Mouse (Mus musculus): ENCODE results near the gene Ttc28.

Gene Ttc28

GRCm38 (mm10) chr5:111007900-111008299 is 128.3 kb downstream of the Ttc28 start:
- in situ Hi-C loops (cut with MboI): no loop called here

- in situ Hi-C loops (cut with MboI): no loop called here
Observed at GRCm38 (mm10) chr5:111008431-111008830, 128.8 kb downstream of the Ttc28 start.

GRCm38 (mm10) chr5:111011271-111011670 is 131.7 kb downstream of the Ttc28 start:
- in situ Hi-C loops (cut with MboI): no loop called here

- in situ Hi-C loops (cut with MboI): no loop called here
Observed at GRCm38 (mm10) chr5:111012064-111012463, 132.5 kb downstream of the Ttc28 start.

GRCm38 (mm10) chr5:111012587-111012986 is 133.0 kb downstream of the Ttc28 start:
- in situ Hi-C loops (cut with MboI): no loop called here

- in situ Hi-C loops (cut with MboI): no loop called here
Observed at GRCm38 (mm10) chr5:111014960-111015359, 135.4 kb downstream of the Ttc28 start.

- in situ Hi-C loops (cut with MboI): no loop called here
Observed at GRCm38 (mm10) chr5:111017319-111017718, 137.7 kb downstream of the Ttc28 start.

- in situ Hi-C loops (cut with MboI): no loop called here
Observed at GRCm38 (mm10) chr5:111022339-111022738, 142.7 kb downstream of the Ttc28 start.

GRCm38 (mm10) chr5:111022940-111023339 is 143.3 kb downstream of the Ttc28 start:
- in situ Hi-C loops (cut with MboI): no loop called here

GRCm38 (mm10) chr5:111024621-111025020 is 145.0 kb downstream of the Ttc28 start:
- in situ Hi-C loops (cut with MboI): no loop called here

GRCm38 (mm10) chr5:111025476-111025875 is 145.9 kb downstream of the Ttc28 start:
- in situ Hi-C loops (cut with MboI): no loop called here

- in situ Hi-C loops (cut with MboI): no loop called here
Observed at GRCm38 (mm10) chr5:111026209-111026608, 146.6 kb downstream of the Ttc28 start.

GRCm38 (mm10) chr5:111028340-111028739 is 148.7 kb downstream of the Ttc28 start:
- in situ Hi-C loops (cut with MboI): no loop called here

- in situ Hi-C loops (cut with MboI): no loop called here
Observed at GRCm38 (mm10) chr5:111028952-111029351, 149.3 kb downstream of the Ttc28 start.

- in situ Hi-C loops (cut with MboI): no loop called here
Observed at GRCm38 (mm10) chr5:111032687-111033295, 153.2 kb downstream of the Ttc28 start.

- in situ Hi-C loops (cut with MboI): no loop called here
Observed at GRCm38 (mm10) chr5:111033489-111033888, 153.9 kb downstream of the Ttc28 start.

- in situ Hi-C loops (cut with MboI): no loop called here
Observed at GRCm38 (mm10) chr5:111037123-111037748, 157.6 kb downstream of the Ttc28 start.

- in situ Hi-C loops (cut with MboI): no loop called here
Observed at GRCm38 (mm10) chr5:111039771-111040170, 160.2 kb downstream of the Ttc28 start.

- in situ Hi-C loops (cut with MboI): no loop called here
Observed at GRCm38 (mm10) chr5:111041952-111042351, 162.3 kb downstream of the Ttc28 start.

GRCm38 (mm10) chr5:111044193-111044592 is 164.6 kb downstream of the Ttc28 start:
- in situ Hi-C loops (cut with MboI): no loop called here

GRCm38 (mm10) chr5:111046359-111046758 is 166.8 kb downstream of the Ttc28 start:
- in situ Hi-C loops (cut with MboI): no loop called here

GRCm38 (mm10) chr5:111046841-111047476 is 167.4 kb downstream of the Ttc28 start:
- in situ Hi-C loops (cut with MboI): no loop called here

- in situ Hi-C loops (cut with MboI): no loop called here
Observed at GRCm38 (mm10) chr5:111048036-111048435, 168.4 kb downstream of the Ttc28 start.

Measured in mature B cell (primary cell).